Mouse (Mus musculus) testis, postnatal 10 days (tissue): Measurements from ENCODE around the gene Prrt3.

Experiments
- DNase-seq: peaks from one replicate; pipeline ENCODE4 v3.0.0; 2021; ENCODE audit warnings: low spot score

The Prrt3 gene

GRCm38 (mm10) chr6:113489410-113489809 is 12.3 kb downstream of the Prrt3 start:
- no peak for DNase-seq

DNA sequence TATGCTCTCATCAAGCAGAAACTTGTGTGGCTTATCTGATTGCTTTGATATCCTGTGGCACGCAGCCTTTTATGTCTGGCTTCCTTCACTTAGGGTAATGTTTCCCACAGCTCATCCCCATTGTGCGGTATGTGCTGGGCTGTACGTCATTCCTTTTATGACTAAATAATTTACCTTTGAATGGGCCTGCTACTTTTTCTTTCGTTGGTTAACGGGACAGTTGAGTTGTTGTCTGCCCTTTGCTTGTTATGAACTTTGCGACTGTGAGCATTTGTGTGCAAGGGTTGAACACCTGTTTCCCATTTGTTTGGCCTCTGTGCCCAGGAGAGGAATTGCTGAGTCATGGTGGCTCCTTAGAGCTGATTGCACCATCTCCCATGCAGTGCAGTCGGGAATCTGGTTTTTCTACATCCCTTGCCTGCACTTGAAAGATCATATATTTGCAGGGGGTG is 14.6 kb downstream of the Prrt3 start:
- no peak for DNase-seq

- DNase-seq = no peak
Measured at GRCm38 (mm10) chr6:113483729-113484128, 18.0 kb downstream of the Prrt3 start.

- DNase-seq = peak; percentile 95
Measured at GRCm38 (mm10) chr6:113483100-113483615, 18.6 kb downstream of the Prrt3 start, which contains the start of gene Creld1. Gene Creld1 (plus strand): TSS chr6:113483297.

DNA sequence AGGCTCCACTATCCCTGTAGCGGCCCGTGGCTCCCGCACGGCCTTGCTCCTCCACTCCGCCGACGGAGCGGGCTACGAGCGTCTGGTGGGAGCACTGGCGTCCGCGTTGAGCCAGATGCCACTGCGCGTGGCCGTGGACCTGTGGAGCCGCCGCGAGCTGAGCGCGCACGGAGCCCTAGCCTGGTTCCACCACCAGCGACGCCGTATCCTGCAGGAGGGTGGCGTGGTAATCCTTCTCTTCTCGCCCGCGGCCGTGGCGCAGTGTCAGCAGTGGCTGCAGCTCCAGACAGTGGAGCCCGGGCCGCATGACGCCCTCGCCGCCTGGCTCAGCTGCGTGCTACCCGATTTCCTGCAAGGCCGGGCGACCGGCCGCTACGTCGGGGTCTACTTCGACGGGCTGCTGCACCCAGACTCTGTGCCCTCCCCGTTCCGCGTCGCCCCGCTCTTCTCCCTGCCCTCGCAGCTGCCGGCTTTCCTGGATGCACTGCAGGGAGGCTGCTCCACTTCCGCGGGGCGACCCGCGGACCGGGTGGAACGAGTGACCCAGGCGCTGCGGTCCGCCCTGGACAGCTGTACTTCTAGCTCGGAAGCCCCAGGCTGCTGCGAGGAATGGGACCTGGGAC is 19.1 kb downstream of the Prrt3 start:
- DNase-seq = peak; percentile 62

GRCm38 (mm10) chr6:113480555-113481373 is 21.0 kb downstream of the Prrt3 start:
- no peak for DNase-seq

- no peak for DNase-seq
Measured at GRCm38 (mm10) chr6:113478906-113479305, 22.8 kb downstream of the Prrt3 start.

DNA sequence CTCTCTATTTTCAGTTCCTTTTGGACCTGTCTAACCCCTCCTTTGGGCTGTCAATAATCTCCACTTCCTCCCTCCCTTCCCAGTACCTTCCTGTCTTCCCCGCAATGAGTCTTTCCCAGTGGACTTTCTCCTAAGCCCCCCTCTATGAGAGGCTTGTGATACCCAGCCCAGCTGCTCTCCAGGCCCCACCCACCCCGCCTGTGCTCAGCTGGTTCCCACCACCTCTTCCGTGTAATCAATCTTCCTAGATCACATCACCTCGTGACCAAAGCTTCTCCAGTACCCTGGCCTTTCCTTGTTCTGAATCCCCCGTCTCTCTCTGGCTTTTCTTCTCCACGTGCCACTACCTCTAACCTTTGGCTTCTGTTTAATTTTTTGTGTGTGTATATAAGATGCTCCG is 24.4 kb downstream of the Prrt3 start:
- no peak for DNase-seq

GRCm38 (mm10) chr6:113473715-113474114 is 28.0 kb downstream of the Prrt3 start:
- no peak for DNase-seq

DNA sequence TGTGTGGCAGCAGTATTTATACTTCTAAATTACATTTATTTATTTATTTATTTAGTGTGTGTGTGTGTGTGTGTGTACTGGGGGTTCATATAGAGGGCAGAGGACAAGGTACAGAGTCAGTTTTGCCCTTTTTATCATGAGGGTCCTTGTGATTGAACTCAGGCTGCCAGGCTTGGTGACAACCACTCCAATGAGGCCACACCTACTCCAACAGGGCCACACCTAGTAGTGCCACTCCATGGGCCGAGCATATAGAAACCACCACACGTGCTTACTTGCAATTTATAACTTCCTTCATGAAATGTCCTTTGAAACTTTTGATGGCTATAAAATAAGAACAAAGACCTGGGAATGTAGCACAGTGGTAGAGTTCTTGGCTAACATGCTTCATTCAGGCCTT is 28.5 kb downstream of the Prrt3 start:
- DNase-seq = no peak

- DNase-seq = no peak
Measured at GRCm38 (mm10) chr6:113472061-113472460, 29.7 kb downstream of the Prrt3 start.

- DNase-seq = peak; percentile 80
Measured at GRCm38 (mm10) chr6:113471297-113471936, 30.3 kb downstream of the Prrt3 start, which contains the start of gene Il17rc. Gene Il17rc (plus strand): TSS chr6:113471427.

DNA sequence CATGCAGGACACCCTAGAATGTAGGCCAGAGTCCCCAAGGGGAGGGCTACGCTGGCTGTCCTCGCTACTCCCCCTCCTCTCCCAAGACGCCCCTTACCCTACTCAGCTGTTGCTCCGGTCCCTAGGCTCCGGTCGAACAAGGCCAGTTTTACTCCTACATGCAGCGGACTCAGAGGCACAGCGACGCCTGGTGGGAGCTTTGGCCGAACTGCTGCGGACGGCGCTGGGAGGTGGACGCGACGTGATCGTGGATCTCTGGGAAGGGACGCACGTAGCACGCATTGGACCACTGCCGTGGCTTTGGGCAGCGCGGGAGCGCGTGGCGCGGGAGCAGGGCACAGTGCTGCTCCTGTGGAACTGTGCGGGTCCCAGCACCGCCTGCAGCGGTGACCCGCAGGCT is 32.3 kb downstream of the Prrt3 start:
- peak; percentile 93 for DNase-seq

GRCm38 (mm10) chr6:113469021-113469420 is 32.7 kb downstream of the Prrt3 start:
- DNase-seq = peak; percentile 78

DNA sequence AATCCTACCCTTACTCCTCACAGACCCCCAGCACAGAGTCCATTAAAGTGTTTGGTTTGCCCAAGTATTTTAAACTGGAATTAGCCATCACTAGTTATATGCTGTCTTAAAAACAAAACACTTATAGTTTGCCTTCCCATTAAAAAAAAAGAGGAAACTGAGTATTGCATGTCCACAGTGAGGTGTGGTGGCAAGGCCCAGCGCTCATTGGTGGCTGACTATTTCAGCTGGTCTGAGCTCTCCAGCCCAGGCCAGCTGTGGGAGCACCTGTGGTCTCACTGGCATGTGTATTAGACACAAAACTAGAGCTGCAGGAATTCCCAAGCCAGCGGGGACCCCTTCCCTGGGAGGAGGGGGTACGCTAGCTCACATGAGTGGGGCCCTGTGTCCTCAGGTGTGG is 33.2 kb downstream of the Prrt3 start:
- DNase-seq = no peak

DNA sequence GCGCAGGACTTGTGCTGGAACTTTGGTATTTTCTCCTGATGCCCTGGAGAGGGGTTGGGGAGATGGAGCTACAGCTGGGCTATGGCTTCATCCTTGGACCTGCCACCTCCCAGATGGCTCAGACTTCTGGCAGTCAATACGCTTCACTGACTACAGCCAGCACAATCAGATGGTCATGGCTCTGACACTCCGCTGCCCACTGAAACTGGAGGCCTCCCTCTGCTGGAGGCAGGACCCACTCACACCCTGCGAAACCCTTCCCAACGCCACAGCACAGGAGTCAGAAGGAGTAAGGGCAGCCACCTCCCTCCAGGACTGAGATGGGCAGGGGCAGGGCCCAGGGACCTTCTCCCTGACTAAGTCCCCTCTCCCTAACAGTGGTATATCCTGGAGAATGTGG is 36.1 kb downstream of the Prrt3 start:
- DNase-seq = no peak

DNA sequence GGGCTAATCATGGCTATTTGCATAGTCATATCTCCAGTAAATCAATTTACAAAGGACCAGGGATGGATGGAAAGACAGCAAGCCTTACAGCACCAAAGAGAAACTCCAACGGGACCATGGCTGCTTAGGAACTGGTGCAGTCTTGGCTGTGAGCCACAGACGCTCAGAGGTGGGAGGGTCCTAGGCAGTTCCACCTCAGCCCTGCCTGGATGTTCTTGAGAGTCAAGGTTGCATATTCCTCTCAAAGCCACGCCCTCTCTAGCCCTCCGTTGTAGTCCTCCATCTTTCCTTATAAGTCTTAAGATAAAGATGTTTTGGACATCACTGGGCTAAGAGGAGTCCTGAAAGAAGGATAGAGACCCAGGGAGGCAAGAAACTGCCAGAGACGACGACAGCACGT is 37.7 kb downstream of the Prrt3 start:
- no peak for DNase-seq

GRCm38 (mm10) chr6:113458635-113459034 is 43.1 kb downstream of the Prrt3 start:
- DNase-seq = no peak

- no peak for DNase-seq
Measured at GRCm38 (mm10) chr6:113457952-113458534, 43.7 kb downstream of the Prrt3 start, which contains the start of gene Il17re. Gene Il17re (plus strand): TSS chr6:113458484.

GRCm38 (mm10) chr6:113455007-113455406 is 46.7 kb downstream of the Prrt3 start:
- no peak for DNase-seq

DNA sequence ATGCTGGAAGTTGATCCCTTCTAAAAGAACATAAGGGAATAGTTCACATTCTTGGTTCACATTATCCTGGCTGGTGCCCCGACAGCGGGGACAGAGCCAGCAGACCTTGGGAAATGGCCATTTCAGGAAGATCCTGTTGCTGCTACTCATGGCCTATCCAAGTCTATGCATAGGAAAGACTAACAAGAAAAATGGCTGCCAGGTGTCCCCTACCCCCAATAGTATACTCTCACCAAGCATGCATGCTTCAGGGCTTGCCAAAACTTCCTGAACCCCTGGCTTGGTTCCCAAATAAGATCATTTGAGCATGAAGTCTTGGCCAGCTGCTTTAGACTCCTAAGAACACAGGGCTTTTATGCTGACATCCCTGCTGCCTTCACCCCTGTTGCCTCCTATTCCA is 49.9 kb downstream of the Prrt3 start:
- DNase-seq = no peak

GRCm38 (mm10) chr6:113447639-113448038 is 54.1 kb downstream of the Prrt3 start:
- no peak for DNase-seq
